ENCODE assay signal across 9 mouse cellular contexts in genomic region chr11:53243199-53243598, GRCm38 (mm10). TPM values are rescaled to one million over a fixed set of nuclear protein-coding genes. Genes with fewer than 3 reads are reported as not detected.
DNase-seq lines count a peak whose midpoint lies in the region; ATAC-seq and TF ChIP-seq lines count a peak whose summit lies in the region.
"Had no signal": no experiment of that assay in that cellular context is flagged by ENCODE, and none has a peak within 500 bp of the region (broad histone marks: within the 10 kb centered on the region; RNA-seq: fewer than 3 reads in every experiment).

No protein-coding gene starts in this region.

- no peaks in the 10 kb centered on the region for H3K4me1 ChIP-seq in heart, postnatal 0 days (ENCODE audit: control insufficient read depth, insufficient read depth)
- no peaks in the 10 kb centered on the region for H3K4me1 ChIP-seq in heart, embryonic 12.5 days (replicated peaks)
- no peaks in the 10 kb centered on the region for H3K4me1 ChIP-seq in hindbrain, embryonic 13.5 days (replicated peaks)
- H3K4me1 ChIP-seq: hindbrain, embryonic 15.5 days had no signal

- H3K27ac ChIP-seq in heart, postnatal 0 days (ENCODE audit: low read depth), result no peak overlapping the region
- no peak overlapping the region for H3K27ac ChIP-seq in heart, embryonic 12.5 days (ENCODE audit: poor library complexity, severe bottlenecking)
- no peak overlapping the region for H3K27ac ChIP-seq in hindbrain, embryonic 13.5 days
- H3K27ac ChIP-seq: hindbrain, embryonic 15.5 days had no signal

- 51% methylated on average over 11 of the region's 11 CpGs for WGBS in heart, postnatal 0 days
- 47% methylated on average over 11 of the region's 11 CpGs for WGBS in heart, embryonic 12.5 days
- WGBS in hindbrain, embryonic 13.5 days, result 42% methylated on average over 11 of the region's 11 CpGs

- H3K4me3 ChIP-seq in heart, postnatal 0 days (ENCODE audit: low read depth, low read length), result no peak overlapping the region
- H3K4me3 ChIP-seq in heart, embryonic 12.5 days, result no peak overlapping the region
- H3K4me3 ChIP-seq in hindbrain, embryonic 13.5 days, result no peak overlapping the region
- H3K4me3 ChIP-seq: hindbrain, embryonic 15.5 days had no signal

- TF ChIP-seq EP300 in heart, postnatal 0 days (IDR thresholded peaks at IDR 0.05; ENCODE audit: low read depth), result no peak

- no peak for DNase-seq in heart, postnatal 0 days (ENCODE audit: low spot score)
- DNase-seq in thymus, postnatal 14 days, result peak; percentile 11
- DNase-seq in thymus, adult 18-20 months, result no peak
- DNase-seq in embryo, embryonic 11 days, result peak; percentile 44
- peak; percentile 58 for DNase-seq in lung, postnatal 14 days
- DNase-seq in right cerebral cortex, postnatal 10 days (ENCODE audit: low spot score in 2 of 2), result no peak

- no peak for ATAC-seq in heart, postnatal 0 days (ENCODE audit: insufficient read depth, low read depth)
- no peak for ATAC-seq in heart, embryonic 12.5 days (ENCODE audit: insufficient number of reproducible peaks, low FRiP score)
- ATAC-seq in hindbrain, embryonic 13.5 days (ENCODE audit: low FRiP score), result no peak

- H3K36me3 ChIP-seq in heart, postnatal 0 days (replicated peaks; ENCODE audit: control insufficient read depth, insufficient read depth, low read length), result no peaks in the 10 kb centered on the region
- H3K36me3 ChIP-seq in heart, embryonic 12.5 days, result no peaks in the 10 kb centered on the region
- H3K36me3 ChIP-seq in hindbrain, embryonic 13.5 days, result no peaks in the 10 kb centered on the region
- H3K36me3 ChIP-seq: hindbrain, embryonic 15.5 days had no signal

- H3K9me3 ChIP-seq in heart, postnatal 0 days (replicated peaks; ENCODE audit: control insufficient read depth, low read length), result peaks cover 10% of the 10 kb centered on the region; the same call in 1 of the 2 replicates
- H3K9me3 ChIP-seq in heart, embryonic 12.5 days (replicated peaks), result 0 out of 2 replicates have a peak, but pooled peaks cover 7% of the 10 kb centered on the region
- no peaks in the 10 kb centered on the region for H3K9me3 ChIP-seq in hindbrain, embryonic 13.5 days
- H3K9me3 ChIP-seq: hindbrain, embryonic 15.5 days had no signal

- H3K27me3 ChIP-seq in heart, postnatal 0 days (ENCODE audit: control insufficient read depth, insufficient read depth, low read length), result no peaks in the 10 kb centered on the region
- no peaks in the 10 kb centered on the region for H3K27me3 ChIP-seq in heart, embryonic 12.5 days (replicated peaks)
- no peaks in the 10 kb centered on the region for H3K27me3 ChIP-seq in hindbrain, embryonic 13.5 days
- H3K27me3 ChIP-seq: hindbrain, embryonic 15.5 days had no signal

- no peak overlapping the region for H3K9ac ChIP-seq in heart, postnatal 0 days (replicated peaks; ENCODE audit: low read depth, low read length)
- no peak overlapping the region for H3K9ac ChIP-seq in heart, embryonic 12.5 days
- H3K9ac ChIP-seq in hindbrain, embryonic 13.5 days, result no peak overlapping the region
- H3K9ac ChIP-seq: hindbrain, embryonic 15.5 days had no signal

- peak; percentile 60 for TF ChIP-seq CTCF in heart, postnatal 0 days (IDR thresholded peaks at IDR 0.05; ENCODE audit: low read depth)

- no peak overlapping the region for H3K4me2 ChIP-seq in heart, postnatal 0 days (ENCODE audit: low read depth, low read length)
- no peak overlapping the region for H3K4me2 ChIP-seq in heart, embryonic 12.5 days
- H3K4me2 ChIP-seq in hindbrain, embryonic 13.5 days, result no peak overlapping the region
- H3K4me2 ChIP-seq: hindbrain, embryonic 15.5 days had no signal

RNA-seq across cellular contexts. Expression of gene Hspa4, which starts 57.1 kb away (rescaled TPM):
- 54.0 and 64.3 TPM in 2 replicates for total RNA-seq in heart, postnatal 0 days (2014; rRNA removed; ENCODE audit: low replicate concordance)
- 59.0 and 75.6 TPM in 2 replicates for polyA plus RNA-seq in heart, postnatal 0 days (2015; fragmentation: Nextera tagmentation; extraction: Ambion mirVana)
- polyA plus RNA-seq in heart, embryonic 12.5 days (2016; fragmentation: Nextera tagmentation; extraction: Ambion mirVana), result 82.4 and 84.2 TPM in 2 replicates
- polyA plus RNA-seq in hindbrain, embryonic 13.5 days (2015; fragmentation: Nextera tagmentation; extraction: Ambion mirVana), result 51.5 and 52.8 TPM in 2 replicates

Comparison
In these comparisons a context has a peak if more than half of its experiments do, and no peak if none do; other contexts are left out.
1. DNase-seq: peak in thymus, postnatal 14 days (single experiment), embryo, embryonic 11 days (single experiment) and lung, postnatal 14 days (single experiment); none in heart, postnatal 0 days (single experiment), thymus, adult 18-20 months (0 of 2) and right cerebral cortex, postnatal 10 days (0 of 2).